Mouse (Mus musculus) thymus, postnatal 0 days (tissue): ENCODE measurements around the gene Fibp. TPM values are rescaled to one million over a fixed set of nuclear protein-coding genes. Genes with fewer than 3 reads are reported as not detected.

ENCODE experiments used
- DNase-seq: peaks from one replicate; pipeline ENCODE4 v3.0.0-alpha.2; 2015; ENCODE audit warnings: low spot score
- polyA plus RNA-seq: library from polyadenylated mRNA; unstranded; fragments of >200 nt; fragmentation: Nextera tagmentation; extraction: Ambion mirVana; gene quantifications from 2 replicates; pipeline ENCODE4 v1.2.1, GENCODE M21; 2015

The Fibp gene
- polyA plus RNA-seq, 1 experiment from 2014 or later: 112 TPM

- peak; percentile 80 for DNase-seq
Measured at GRCm38 (mm10) chr19:5463791-5464562, 3.6 kb downstream of the Fibp start.

- no peak for DNase-seq
Measured at GRCm38 (mm10) chr19:5465037-5465436, 4.6 kb downstream of the Fibp start.

- DNase-seq: no peak
Measured at GRCm38 (mm10) chr19:5466916-5467500, 6.6 kb downstream of the Fibp start.

- DNase-seq: peak; percentile 80
Measured at GRCm38 (mm10) chr19:5468374-5468773, 8.0 kb downstream of the Fibp start, which contains the start of gene Ctsw. Gene Ctsw, minus strand, starts transcription at chr19:5468507.

GRCm38 (mm10) chr19:5471846-5472245, 11.4 kb downstream of the Fibp start:
- no peak for DNase-seq

- no peak for DNase-seq
Measured at GRCm38 (mm10) chr19:5472857-5473256, 12.4 kb downstream of the Fibp start.

GRCm38 (mm10) chr19:5473720-5474119, 13.3 kb downstream of the Fibp start, which contains the start of gene Efemp2:
Gene Efemp2, plus strand, starts transcription at chr19:5473954.
- DNase-seq: peak; percentile 75

- no peak for DNase-seq
Measured at GRCm38 (mm10) chr19:5474281-5475068, 14.1 kb downstream of the Fibp start.

- no peak for DNase-seq
Measured at GRCm38 (mm10) chr19:5475069-5475714, 14.8 kb downstream of the Fibp start.

GRCm38 (mm10) chr19:5477004-5477667, 16.7 kb downstream of the Fibp start:
- DNase-seq: peak; percentile 30

GRCm38 (mm10) chr19:5477668-5478300, 17.4 kb downstream of the Fibp start:
- DNase-seq: no peak

GRCm38 (mm10) chr19:5480016-5480415, 19.6 kb downstream of the Fibp start:
- no peak for DNase-seq

GRCm38 (mm10) chr19:5481398-5481797, 21.0 kb downstream of the Fibp start:
- no peak for DNase-seq

- DNase-seq: no peak
Measured at GRCm38 (mm10) chr19:5483386-5484359, 23.3 kb downstream of the Fibp start.

- peak; percentile 38 for DNase-seq
Measured at GRCm38 (mm10) chr19:5484496-5484895, 24.1 kb downstream of the Fibp start.

- DNase-seq: no peak
Measured at GRCm38 (mm10) chr19:5485371-5485770, 25.0 kb downstream of the Fibp start.

GRCm38 (mm10) chr19:5485821-5486220, 25.4 kb downstream of the Fibp start:
- no peak for DNase-seq

- DNase-seq: no peak
Measured at GRCm38 (mm10) chr19:5486286-5486685, 25.9 kb downstream of the Fibp start.

- no peak for DNase-seq
Measured at GRCm38 (mm10) chr19:5486771-5487170, 26.4 kb downstream of the Fibp start.
